Mouse (Mus musculus) CD8-positive naive resting alpha-beta T cell, adult 2 months (primary cell): ENCODE measurements around the gene Ano4.
"Not testable (repeated sequence)": the region's sequence is repeated elsewhere in the genome, so short reads cannot be mapped to it uniquely, and the experiment has no call there.

Experiments used
- DNase-seq, 2 experiments: peaks; one replicate each; pipeline ENCODE4 v3.0.0; 2022; ENCODE audit warnings: low read depth in 2 of 2, low spot score in 2 of 2

Gene Ano4

DNA sequence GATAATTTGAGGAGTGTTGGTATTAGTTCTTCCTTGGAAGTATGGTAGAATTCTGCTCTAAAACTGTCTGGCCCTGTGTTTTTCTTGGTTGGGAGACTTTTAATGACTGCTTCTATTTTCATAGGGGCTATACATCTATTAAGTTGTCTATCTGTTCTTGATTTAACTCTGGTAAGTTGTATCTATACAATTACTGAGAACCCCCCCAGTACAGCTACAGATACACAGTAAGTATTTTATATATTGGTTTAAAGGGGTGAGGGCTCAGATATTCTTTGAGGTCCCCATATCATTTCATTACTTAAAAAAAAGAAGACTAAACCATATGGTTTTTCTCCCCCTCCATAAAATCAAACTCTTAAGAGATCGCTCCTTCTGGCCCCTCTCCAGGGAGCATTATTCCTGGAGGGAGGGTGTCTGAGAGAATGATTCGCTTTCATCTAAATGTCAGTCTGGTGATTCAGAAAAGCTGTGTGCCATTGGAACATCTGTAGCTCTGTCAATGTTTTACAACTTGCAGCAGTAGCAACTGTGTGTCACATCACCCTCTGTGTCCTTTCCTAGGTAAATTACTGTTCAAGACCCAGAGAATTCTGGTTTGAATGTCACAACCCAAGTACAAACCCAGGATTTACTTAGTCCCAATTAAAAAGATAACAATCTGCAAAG, 189.6 kb downstream of the Ano4 start:
- DNase-seq, result no peak

DNA sequence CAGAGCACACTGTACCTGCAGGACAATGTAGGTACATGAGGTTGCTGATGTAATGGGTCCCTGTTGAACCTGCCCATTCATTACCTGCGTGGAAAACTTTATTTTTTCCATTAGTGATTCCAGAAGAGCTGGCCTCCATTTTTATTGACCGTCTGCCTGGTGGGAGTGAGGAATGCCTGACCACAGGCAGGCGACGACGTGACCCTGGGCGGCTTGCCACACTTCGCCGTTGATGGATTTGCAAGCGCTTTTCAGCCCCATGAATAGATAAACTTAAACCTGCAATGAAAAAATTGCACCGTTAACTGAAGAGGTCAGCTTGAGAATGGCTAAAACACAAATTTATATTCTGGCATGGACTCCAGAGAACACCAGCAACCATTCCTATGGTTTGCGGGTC, 195.4 kb downstream of the Ano4 start:
- no peak for DNase-seq

DNA sequence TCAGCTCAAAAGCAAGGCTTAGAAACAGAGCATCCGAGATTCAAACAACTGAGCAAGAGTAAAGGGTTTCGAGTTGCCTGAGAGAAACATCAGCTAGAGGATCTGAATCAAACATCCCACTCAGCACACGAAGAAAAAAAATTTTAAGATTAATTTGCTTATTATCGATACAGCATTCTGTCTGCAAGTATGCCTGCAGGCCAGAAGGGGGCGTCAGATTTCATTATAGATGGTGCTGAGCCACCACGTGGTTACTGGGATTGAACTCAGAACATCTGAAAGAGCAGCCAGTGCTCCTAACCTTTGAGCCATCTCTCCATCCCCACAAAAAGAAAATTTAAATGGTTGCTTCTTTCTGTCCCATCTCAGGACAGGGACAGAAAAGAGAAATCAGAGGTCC, 223.2 kb downstream of the Ano4 start:
- no peak for DNase-seq

DNA sequence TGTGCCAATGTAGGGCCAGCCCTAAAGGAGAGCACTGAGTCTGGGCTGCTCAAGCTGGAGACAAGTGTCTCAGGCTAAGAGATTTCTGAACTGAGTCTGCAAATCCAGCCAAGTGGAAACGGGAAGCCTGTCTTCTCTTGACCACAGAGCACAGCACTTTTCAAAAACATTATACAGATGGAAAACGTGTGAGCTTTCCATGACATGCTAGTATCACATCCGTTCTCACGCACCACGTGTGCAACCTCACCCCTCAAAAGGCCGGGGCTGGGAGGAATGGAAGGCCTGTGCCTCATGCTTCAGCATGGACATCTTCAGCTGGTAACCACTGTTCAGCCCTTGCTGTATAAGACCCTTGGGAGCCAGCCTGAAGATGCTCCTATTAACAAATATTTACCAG, 230.2 kb downstream of the Ano4 start:
- no peak for DNase-seq

DNA sequence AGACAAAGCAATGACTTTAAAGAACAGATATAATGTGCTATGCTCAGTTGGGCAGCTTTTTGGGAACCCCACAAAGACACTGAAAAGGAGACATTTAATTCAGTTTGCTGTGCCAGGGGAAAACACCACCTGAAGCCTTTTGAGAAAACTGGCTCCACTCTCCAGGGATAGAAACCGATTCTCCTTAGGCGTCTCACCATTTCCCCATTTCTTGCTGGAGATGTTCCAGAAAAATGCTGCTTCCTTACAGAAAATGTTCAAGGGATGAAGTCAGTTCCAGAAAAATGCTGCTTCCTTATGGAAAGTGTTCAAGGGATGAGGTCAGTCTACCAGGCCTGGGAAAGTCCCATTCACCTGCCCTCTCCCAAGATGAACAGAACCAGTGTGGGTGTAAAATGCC, 233.1 kb downstream of the Ano4 start:
- DNase-seq, result no peak

DNA sequence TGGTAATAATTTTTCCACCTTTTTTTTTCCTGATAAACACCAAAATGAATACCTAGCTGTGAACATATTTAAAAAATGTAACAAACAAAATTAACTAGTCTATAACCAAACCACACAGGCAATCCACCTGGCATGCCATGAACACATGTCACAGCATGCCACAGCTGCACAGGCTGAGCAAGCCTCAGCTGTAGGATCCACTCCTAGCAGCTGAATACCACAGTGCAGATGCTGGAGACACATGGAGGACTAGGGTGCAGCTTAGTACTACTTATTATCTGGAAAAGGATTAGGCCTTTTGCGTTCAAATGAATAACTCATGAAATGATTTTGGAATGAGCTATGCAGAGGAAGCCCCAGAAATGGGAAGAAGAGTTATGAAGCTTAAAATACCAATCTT, 233.6 kb downstream of the Ano4 start:
- no peak for DNase-seq

DNA sequence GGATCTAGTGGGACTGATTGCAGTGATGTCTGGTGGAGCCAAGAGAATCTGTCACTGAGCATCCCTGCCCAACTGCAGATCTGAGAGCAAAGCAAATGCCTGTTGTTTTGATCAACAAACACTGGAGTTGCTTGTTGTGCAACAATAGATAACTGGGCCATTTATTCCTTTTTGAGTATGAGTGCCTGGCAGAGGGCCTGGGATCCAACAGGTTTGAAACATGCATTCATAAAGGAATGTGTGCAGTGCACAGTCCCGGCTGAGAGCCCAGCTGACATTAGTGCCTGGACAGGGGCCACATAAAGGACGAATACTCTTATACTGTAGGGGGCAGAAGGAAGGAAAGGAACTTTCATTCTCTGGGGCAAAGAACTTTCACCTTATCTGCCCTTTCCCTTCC, 241.0 kb downstream of the Ano4 start:
- no peak for DNase-seq

DNA sequence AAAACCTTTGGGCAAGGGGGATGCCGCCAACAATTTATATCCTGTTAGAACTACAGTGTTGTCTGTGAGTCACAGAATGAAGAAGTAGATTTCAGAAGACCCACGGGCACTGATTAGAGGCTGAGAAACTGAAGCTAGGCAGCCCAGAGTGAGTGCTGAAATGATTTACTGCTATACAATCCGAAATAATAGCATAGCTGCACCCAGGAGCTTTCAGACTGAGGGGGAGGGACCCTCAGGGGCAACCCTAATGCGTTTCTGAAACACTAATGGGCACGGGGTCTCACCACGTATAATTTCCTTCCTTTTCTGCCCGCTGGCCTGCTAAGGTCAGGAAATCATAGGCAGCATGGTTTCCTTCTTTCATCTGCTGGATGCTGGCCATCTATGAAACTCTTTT, 242.5 kb downstream of the Ano4 start:
- DNase-seq, result no peak

DNA sequence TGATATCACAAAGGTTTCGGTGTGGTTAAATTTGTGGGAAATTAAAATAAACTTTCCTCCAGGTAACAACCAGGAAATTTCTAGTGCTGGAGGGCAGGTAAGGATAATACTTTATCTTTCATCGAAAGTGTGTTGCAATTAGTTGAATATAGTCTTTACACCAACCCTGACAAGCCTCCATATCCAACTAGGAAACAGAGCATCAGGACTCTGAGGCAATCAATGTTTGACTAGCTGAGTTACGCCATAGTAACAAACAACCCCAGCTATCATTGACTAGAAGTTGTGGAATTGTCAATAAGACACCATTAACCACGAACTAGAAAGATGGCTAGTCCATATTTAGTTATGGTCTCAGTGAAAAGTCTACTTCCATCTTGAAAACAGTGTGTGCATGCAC, 246.4 kb downstream of the Ano4 start:
- DNase-seq, result no peak

DNA sequence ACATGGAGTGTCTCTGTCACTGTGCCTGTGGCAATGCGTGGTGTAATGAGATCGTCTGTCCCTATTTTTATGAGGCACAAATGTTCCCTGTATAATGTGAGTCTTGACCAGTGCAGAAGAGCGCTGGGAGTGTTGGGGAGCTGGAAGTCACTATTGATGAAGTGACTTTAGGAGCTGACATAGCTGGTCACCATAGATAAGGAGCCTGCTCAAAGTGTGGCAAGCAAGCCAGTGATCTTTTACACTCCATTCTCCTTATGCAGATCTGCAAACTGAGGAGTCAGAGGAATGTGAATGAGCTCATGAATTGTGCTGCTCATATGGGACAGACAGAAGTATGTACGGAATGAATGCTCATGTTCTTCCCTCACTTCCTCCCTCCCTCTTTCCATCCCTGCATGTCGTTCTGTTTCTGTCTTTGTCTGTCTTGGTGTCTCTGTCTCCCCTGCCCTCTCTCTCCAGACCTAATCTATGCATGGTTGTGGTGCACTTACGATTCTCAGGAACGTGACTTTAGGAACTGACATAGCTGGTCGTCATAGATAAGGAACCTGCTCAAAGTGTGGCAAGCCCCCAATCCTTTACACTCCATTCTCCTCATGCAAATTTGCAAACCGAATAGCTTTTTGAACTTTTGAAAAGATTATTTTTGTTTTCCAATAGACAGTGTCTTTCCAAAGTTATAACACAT, 252.1 kb downstream of the Ano4 start:
- no peak for DNase-seq

DNA sequence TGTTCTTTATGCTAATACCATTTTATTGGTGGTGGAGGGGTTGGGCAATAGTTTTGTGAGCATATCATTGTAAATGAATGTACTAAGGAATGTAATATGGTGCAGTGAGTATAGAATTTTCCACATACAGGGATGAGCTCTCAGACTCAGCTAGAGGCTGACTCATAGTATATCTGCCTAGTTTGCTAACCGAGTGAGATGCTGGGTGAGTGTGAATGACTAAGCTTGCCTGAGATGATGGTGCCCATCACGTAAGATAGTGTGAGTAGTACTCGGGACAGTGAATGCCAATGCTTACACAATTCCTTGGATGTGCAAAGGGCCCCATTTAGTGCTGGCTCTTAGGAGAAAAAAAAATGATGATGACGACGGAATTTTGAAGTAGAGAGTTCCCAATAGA, 267.1 kb downstream of the Ano4 start:
- DNase-seq, result no peak

DNA sequence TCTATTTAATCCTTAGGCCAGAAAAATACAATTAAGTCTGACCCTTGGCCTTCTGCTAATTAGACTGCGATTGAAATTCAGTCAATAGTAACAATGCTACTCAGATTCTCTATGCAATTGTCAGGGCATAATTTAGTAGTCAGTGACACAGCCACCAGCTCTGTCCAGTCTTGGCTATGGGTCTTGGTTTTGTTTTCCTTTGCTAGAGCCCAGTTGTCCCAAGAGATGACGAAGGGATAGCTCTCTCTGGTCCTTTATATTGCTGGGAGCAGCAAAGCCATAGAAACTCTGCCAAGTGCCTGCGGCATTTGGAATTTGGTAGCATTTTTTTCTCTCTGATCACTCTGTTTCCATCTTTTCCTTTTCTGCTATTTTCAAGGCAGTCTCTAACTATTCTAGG, 288.7 kb downstream of the Ano4 start:
- DNase-seq, result no peak

DNA sequence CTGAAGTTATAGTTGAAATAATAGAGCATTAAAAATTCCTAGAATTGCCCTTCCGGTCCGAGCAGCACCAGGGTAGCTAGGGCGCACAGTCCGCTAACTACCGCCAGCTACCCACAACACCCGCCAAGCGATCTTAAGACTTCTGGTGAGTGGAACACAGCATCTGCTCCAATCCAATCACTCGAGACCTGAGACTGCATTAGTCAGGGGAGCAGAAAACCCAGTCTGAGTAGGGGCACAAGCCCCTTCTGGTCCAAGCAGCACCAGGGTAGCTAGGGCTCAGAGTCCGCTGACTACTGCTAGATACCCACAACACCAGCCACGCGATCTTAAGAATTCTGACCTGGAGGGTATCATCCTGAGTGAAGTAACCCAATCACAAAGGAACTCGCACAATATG, 299.6 kb downstream of the Ano4 start:
- DNase-seq, result not testable (repeated sequence)

DNA sequence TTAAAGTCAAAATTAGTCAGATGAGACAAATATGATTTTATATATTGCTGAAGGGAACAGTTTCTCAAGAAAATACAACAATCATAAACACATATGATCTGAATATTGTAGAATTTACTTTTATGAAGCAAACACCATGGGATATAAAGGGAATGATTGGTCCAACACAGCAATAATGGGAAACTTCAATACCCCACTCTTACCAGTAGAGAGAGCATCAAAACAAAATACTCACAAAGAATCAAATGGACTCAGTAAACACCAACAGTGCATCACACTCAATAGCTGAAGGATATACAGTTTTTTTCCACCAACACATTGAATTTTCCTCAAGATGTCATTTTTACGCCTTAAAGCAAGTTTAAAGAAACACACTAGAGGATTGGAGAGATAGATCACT, 300.4 kb downstream of the Ano4 start:
- no peak for DNase-seq

DNA sequence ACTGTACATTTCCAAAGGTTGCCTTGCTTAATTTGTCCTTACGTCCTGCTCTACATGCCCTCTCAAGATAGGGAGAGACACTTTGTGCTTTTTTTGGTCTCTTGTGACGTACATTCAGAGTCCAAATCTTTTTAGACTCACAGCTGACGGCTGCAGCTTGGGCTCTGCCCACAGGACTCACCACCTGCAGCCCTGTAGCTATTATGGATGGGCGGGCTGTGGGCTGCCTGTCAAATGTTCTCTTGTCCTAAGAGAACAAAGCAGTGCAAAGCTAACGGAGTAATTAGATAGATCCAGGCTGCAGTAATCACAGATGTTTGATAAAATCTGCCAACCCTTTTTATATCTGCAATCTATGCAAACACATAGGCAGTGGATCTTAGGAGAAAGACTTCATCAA, 325.6 kb downstream of the Ano4 start:
- no peak for DNase-seq

DNA sequence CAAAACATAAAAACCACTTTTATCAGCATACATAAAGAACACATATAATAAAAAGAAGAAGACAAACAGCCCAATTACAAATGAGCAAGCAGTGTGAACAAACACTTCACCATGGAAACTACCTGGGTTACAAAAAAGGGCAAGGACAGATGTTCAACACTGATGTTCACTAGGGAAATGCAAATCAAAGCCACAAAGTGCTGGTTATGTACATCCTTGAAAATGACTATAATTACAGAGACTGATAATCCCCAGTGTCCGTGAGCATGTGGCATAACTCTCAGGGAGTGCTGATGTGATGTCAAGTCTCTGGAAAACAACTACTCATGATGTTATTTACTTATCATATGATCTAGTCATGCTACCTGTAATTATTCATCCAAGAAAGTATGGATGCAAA, 336.3 kb downstream of the Ano4 start:
- no peak for DNase-seq

DNA sequence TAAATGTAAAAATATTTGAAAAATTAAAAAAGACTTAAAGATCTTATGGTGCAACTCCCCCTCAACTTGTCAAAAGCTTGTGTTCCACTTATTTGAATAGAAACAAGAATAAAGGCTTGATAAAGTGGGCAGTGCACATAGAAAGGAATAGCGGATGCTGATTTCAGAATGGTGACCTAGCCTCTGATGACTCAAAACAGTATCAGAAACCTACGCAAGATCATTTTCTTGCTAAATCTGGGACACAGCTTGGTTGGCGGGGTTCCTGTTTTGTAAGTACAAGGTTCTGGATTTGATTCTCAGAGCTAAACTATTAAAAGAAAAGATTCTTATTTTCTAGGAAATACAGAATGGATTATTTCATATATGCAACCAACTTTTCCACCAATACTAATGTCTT, 340.0 kb downstream of the Ano4 start:
- DNase-seq, result no peak

DNA sequence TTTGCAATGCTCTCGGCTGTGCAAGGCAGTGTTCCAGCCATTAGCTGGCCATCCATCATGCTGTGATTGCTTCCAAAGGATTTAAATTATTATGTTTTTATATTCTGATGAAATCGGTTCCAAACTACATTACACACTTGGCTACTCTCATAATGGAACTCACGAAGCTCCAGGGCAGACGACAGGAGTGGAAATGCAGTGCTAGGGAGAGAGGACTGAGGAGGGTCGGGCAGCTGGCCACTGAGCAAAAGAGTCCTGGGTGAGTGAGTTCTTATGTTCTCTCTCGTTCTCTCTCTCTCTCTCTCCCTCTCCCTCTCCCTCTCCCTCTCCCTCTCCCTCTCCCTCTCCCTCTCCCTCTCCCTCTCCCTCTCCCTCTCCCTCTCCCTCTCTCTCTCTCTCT, 357.6 kb downstream of the Ano4 start:
- no peak for DNase-seq

DNA sequence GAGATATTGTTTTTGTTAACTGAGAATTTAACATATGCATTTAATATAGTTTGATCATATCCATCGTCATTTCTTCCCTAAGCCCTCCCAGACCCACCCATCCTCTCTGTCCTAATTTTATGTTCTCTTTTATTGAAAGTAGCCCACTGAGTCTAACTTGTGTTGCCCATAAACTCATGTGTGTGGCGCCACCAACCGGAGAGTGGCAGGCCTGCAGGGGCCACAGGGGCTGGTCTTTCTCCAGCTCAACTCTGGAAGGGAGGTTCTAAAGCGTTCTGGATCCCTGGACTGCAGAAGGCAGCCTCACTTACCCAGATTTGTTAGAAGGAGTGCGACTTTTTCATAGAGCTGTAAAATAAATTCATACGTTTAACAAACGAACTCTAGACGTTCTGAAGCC, 361.1 kb downstream of the Ano4 start:
- no peak for DNase-seq

DNA sequence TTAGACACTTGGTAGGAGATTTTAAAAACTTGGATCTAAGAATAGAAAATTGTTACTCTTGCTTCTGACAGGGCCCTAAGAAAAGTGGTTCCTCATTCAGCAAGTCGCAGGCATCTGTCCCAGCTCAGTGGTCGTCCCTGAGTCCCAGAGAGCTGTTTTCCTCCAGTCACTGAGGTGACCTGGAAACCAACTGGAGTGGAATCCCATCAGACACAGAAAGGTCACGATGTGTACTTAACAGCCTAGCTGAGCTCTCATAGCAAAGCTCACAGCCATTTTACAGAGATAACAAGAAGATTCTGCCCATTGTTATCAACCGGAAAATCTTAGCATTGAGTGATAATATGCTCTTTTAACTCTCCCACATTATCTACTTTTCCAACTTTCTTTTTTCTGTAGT, 365.1 kb downstream of the Ano4 start:
- DNase-seq, result no peak

DNA sequence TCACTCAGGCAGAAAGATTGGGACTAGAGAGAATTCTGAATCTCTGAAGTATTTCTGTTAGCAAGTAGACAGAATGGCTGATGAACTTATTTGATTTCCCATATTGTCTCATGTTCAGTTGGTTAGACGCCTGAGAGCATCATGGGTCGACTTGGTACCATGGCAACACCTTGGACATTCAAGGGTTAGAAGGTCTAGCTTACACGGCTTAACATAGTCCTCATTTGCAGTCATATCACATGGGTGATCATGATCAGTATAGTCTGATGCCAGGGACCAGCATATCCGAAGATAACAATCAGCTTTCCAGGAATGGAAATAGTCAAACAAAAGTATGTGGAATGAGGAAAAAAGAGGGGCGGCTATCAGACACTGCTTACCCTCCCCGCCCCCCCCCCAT, 365.6 kb downstream of the Ano4 start:
- no peak for DNase-seq

DNA sequence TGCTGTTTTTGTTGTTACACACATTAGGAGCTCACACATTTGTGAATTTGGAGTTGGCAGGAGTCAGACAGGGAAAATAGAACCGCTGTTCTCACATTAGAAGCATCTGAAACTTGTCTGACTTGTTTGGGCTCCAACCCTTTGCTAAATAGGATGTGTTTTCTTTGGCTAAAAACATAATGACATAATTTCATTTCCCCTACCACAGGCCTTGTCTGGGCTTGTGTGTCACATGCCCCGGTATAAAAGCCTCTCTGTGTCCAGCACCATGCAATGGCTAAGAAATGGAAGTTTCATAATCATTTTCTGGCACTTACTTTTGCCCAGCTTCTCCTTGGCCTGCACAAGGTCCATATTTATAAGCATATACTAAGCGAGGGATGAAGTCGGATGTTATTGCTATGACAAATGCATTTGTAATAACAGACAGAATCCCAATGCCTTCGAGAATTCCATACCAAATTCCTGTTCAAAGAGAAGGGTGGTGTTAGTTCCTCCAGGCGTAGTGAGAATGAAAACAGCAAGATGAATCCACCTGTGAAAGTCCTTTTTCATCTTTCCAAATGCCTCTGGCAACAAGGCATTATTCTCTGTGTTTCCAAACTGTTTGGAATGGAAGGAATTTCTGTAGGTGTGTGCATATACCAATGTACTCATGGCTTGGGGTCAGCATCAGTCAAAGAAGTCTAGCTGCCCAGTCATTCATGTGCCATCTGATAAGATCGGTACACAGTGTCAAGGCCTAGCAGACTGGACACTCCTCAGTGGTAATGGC, 373.4 kb downstream of the Ano4 start:
- no peak for DNase-seq

DNA sequence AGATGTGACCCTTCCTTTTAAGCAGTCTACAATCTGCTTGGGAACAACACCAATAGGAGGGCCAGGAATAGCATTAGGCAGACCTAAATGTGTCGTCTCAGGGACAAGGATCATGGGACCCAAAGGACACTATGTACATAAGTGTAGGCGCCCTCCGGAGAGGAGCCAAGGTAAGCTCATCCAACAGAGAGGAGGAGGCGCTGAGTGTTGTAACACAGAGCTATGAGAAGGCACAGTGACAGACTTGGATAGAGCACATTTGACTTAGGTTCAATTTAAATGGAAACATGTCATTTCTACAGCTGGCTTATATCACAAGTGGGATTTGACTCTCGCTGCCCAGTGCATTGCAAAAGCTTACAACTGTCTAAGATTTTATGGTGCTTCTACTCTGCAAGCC, 376.0 kb downstream of the Ano4 start:
- no peak for DNase-seq
